Mouse (Mus musculus) monocyte, adult 2 months (primary cell): Measurements from ENCODE around the gene Dmrt2.

Experiments
- DNase-seq, 2 experiments: peaks; one replicate each; pipeline ENCODE4 v3.0.0; 2022; ENCODE audit warnings: low spot score in 2 of 2, low read depth in 1 of 2

The Dmrt2 gene

DNA sequence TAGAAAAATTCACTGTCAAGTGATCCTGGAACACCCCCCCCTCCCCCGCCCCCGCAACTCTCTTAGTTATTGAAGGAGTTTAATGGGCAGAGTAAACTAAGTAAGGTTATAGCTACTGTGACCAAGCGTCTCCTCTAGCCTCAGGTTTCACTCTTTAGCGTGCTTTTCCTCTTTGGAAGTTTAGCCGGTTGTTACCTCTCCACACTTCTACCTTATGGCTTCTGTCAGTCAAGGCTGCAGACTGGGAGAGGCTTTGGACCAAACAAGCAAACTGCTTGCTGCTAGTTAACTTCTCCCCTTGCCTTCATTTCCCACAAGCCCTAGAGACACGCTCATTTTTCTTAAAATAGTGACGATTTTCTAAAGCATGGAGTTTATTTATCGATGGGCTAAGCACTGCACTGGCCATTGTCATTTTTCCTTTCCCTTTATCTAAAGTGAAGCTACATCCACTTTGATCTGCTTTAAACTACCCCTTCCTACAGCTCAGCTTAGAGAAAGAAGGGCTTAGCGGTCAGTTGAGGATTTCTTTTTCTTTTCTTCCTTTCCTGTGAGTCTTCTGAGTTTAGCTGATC is 3.7 kb downstream of the Dmrt2 start:
- no peak for DNase-seq

DNA sequence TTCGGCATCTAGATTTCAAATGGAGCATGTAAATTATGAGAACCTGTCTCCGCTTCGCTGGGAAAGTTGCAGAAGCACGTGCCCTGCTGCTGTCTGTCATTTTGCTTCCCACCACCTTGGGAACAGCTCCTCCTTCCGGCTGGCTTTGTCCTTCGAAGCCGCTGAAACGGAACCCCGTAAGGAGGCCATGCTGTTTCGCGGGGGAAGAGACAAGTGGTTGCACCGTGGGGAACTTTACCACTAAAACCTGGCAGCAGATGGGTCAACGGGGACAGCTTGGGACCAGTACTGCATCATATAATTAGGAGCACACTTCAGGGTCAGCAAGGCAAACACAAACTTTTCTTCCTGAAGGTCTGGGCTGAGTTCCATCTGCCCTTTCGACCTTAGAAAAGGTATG is 26.6 kb downstream of the Dmrt2 start:
- DNase-seq = no peak

DNA sequence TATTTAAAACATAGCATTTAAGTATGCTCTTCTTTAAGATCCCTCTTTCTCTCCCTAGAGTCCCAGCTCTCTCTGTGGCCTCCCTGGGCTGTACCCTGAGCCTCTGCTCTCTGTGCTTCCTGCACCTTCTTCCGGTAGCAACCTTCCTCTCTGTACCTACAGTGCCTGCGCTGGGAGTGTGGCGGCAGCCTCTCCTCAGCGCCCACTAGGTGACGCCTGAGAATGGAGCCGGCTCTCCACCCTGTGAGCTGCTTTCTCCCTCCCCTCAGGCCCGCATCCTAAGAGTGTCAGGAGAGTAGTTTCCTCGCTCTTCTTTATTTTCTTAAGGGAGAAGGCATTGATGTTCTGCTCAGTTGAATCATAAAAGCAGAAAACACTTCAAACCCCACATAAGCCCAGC is 41.2 kb downstream of the Dmrt2 start:
- no peak for DNase-seq

DNA sequence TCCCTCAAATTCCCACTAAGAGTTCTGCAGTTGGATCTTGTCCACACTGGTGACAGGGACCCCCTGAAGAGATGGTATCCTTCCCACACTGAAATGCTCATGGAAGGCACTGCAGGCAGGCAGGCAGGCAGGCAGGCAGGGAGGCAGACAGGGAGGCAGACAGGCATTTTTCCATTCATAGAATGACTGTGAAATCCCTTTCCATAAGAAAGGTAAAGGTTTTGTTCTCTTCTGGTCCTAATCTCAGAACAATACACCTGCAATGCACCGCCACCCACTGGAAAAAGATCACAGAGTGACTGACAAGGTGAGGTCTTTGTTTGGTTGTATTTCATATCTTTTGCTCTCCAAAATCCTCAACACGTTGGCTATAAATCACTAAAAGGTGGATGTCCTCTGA is 42.7 kb downstream of the Dmrt2 start:
- no peak for DNase-seq

DNA sequence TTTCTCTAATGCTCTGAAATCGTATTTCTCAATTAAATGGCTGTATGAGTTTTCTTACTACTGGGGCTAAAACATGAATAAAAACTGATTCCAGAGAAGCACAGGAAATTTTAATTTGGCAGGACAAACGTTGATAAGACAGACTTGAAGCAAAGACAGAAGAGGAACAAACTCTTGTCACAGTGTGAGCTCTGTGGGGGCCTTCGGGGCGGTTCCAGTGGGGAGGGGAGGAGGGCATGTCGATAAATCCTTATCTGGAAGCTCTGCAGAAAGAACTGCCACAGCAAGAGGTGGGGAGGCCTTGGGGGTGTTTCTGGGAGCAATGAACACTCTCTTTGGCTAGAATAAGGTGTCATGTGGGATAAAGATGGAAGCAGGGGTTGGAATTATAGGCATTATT is 50.4 kb downstream of the Dmrt2 start:
- DNase-seq = no peak
